Mouse (Mus musculus) spleen, adult 2 months (tissue): Measurements from ENCODE around the gene Naa60.

Experiments used
- CTCF ChIP-seq: fragments of 200-500 bp; IDR thresholded peaks from 2 replicates; pipeline ENCODE4 v1.5.1; 2011; ENCODE audit warnings: mild to moderate bottlenecking, inconsistent platforms; ENCODE audit not compliant: insufficient read depth, insufficient read length, insufficient replicate concordance; ENCODE audit errors: extremely low read depth
- POLR2A ChIP-seq: fragments of 200-500 bp; IDR thresholded peaks from 2 replicates; pipeline ENCODE4 v1.6.1; 2011; ENCODE audit warnings: low read depth, low read length, inconsistent platforms

DNA sequence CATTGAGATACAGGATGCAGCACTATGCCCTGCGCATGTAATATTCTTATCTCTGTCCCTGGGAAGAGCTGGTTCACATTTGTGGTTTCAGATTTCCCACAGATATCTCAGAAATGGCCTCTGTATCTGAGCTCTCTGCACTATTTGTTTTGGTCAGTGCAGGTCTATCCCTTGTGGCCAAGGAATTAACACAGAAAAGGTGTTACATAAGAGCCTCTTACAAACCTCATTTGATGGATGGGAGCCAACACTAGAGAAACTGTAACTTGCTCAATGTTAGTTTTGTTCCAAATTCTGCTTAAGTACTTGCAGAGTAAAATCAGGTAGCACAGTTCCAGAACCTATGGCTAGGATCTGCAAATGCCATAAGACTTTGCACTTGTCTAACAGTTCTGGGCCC lies 61.9 kb downstream of the Naa60 start:
- TF ChIP-seq POLR2A (no peak), CTCF (no peak)
